Mouse (Mus musculus) neural tube, embryonic 13.5 days (tissue): ENCODE results near the gene Cep70. TPM values are rescaled to one million over a fixed set of nuclear protein-coding genes. Genes with fewer than 3 reads are reported as not detected.

Experiments used
- ATAC-seq: fragments of 200-750 bp; cut with Nextera tagmentation; 2 replicates; pipeline ENCODE4 v1.8.0; 2017; ENCODE audit warnings: low read depth, mild to moderate bottlenecking, moderate TSS enrichment, moderate library complexity
- H3K27ac ChIP-seq: fragments of 300-500 bp; sonication (generic); replicated peaks from 2 replicates; pipeline ENCODE4 v1.5.1; 2015; ENCODE audit warnings: moderate library complexity, mild to moderate bottlenecking, inconsistent platforms
- H3K27me3 ChIP-seq: fragments of 300-500 bp; sonication (generic); 2 replicates; pipeline ENCODE4 v1.6.1; 2015; ENCODE audit warnings: mild to moderate bottlenecking, inconsistent platforms
- H3K36me3 ChIP-seq: fragments of 300-500 bp; sonication (generic); 2 replicates; pipeline ENCODE4 v1.6.1; 2015; ENCODE audit warnings: mild to moderate bottlenecking, inconsistent platforms
- H3K4me1 ChIP-seq: fragments of 300-500 bp; sonication (generic); replicated peaks from 2 replicates; pipeline ENCODE4 v1.6.1; 2015; ENCODE audit warnings: inconsistent platforms
- H3K4me2 ChIP-seq: fragments of 300-500 bp; sonication (generic); 2 replicates; pipeline ENCODE4 v1.6.1; 2015; ENCODE audit warnings: inconsistent platforms, mild to moderate bottlenecking, moderate library complexity
- H3K4me3 ChIP-seq: fragments of 300-500 bp; sonication (generic); 2 replicates; pipeline ENCODE4 v1.5.1; 2015; ENCODE audit warnings: mild to moderate bottlenecking, inconsistent platforms
- H3K9ac ChIP-seq: fragments of 300-500 bp; sonication (generic); 2 replicates; pipeline ENCODE4 v1.6.1; 2015; ENCODE audit warnings: moderate library complexity, mild to moderate bottlenecking, inconsistent platforms
- H3K9me3 ChIP-seq: fragments of 300-500 bp; sonication (generic); 2 replicates; pipeline ENCODE4 v1.6.1; 2016; ENCODE audit warnings: inconsistent platforms
- WGBS: fragments of 180-500 bp; shearing (Covaris S2); methylation state at CpG from one replicate; pipeline ENCODE4 v1.1.7; 2015; 5-methylcytosine and 5-hydroxymethylcytosine counted together
- polyA plus RNA-seq: library from polyadenylated mRNA; unstranded; fragments of >200 nt; fragmentation: Nextera tagmentation; extraction: Ambion mirVana; gene quantifications from 2 replicates; pipeline ENCODE4 v1.2.1, GENCODE M21; 2015

Gene Cep70
- polyA plus RNA-seq, 1 experiment from 2014 or later: 56.2 TPM

GRCm38 (mm10) chr9:99242533-99243189 is 506 bp upstream of the Cep70 start:
- Histone ChIP-seq H3K27ac (no peak overlapping the region), H3K4me1 (peaks cover 26% of the 10 kb centered on the region), H3K36me3 (peaks cover 12% of the 10 kb centered on the region; the same call in 1 of the 2 replicates), H3K27me3 (no peaks in the 10 kb centered on the region), H3K9me3 (no peaks in the 10 kb centered on the region), H3K9ac (peak overlapping the region; percentile 54), H3K4me2 (peak overlapping the region; percentile 64), H3K4me3 (peak overlapping the region; percentile 75)
- no peak for ATAC-seq
- 9% methylated on average over 17 of the region's 17 CpGs for WGBS

- Histone ChIP-seq H3K27ac (peak overlapping the region; percentile 87), H3K4me2 (peak overlapping the region; percentile 64), H3K4me1 (peaks cover 30% of the 10 kb centered on the region), H3K9ac (peak overlapping the region; percentile 85), H3K9me3 (no peaks in the 10 kb centered on the region), H3K4me3 (peak overlapping the region; percentile 75), H3K36me3 (peaks cover 25% of the 10 kb centered on the region), H3K27me3 (no peaks in the 10 kb centered on the region)
- ATAC-seq: peak; percentile 43
- 1% methylated on average over 10 of the region's 10 CpGs for WGBS
Observed at GRCm38 (mm10) chr9:99243895-99244293, 727 bp downstream of the Cep70 start.

GRCm38 (mm10) chr9:99248304-99248703 is 5.1 kb downstream of the Cep70 start:
- WGBS: 62% methylated on average over 8 of the region's 8 CpGs
- no peak for ATAC-seq

GRCm38 (mm10) chr9:99248906-99249305 is 5.7 kb downstream of the Cep70 start:
- H3K27me3 ChIP-seq: no peaks in the 10 kb centered on the region
- WGBS: 97% methylated on average over 4 of the region's 4 CpGs
- no peak overlapping the region for H3K4me2 ChIP-seq
- no peak overlapping the region for H3K27ac ChIP-seq
- H3K9me3 ChIP-seq: no peaks in the 10 kb centered on the region
- no peak overlapping the region for H3K9ac ChIP-seq
- ATAC-seq: no peak
- peaks cover 42% of the 10 kb centered on the region for H3K36me3 ChIP-seq
- peaks cover 22% of the 10 kb centered on the region for H3K4me1 ChIP-seq
- H3K4me3 ChIP-seq: no peak overlapping the region

More at GRCm38 (mm10) chr9:99248304-99248703, 5.1 kb downstream of the Cep70 start:
- Histone ChIP-seq H3K4me1 (peaks cover 23% of the 10 kb centered on the region), H3K9ac (no peak overlapping the region), H3K27me3 (no peaks in the 10 kb centered on the region), H3K4me2 (no peak overlapping the region), H3K27ac (no peak overlapping the region), H3K36me3 (peaks cover 40% of the 10 kb centered on the region), H3K4me3 (no peak overlapping the region), H3K9me3 (no peaks in the 10 kb centered on the region)

GRCm38 (mm10) chr9:99253861-99254260 is 10.7 kb downstream of the Cep70 start:
- H3K4me2 ChIP-seq: no peak overlapping the region
- peaks cover 65% of the 10 kb centered on the region for H3K36me3 ChIP-seq
- WGBS: 94% methylated on average over 10 of the region's 10 CpGs
- no peak for ATAC-seq
- no peaks in the 10 kb centered on the region for H3K4me1 ChIP-seq
- no peak overlapping the region for H3K4me3 ChIP-seq
- no peak overlapping the region for H3K27ac ChIP-seq
- no peaks in the 10 kb centered on the region for H3K27me3 ChIP-seq
- H3K9me3 ChIP-seq: no peaks in the 10 kb centered on the region
- no peak overlapping the region for H3K9ac ChIP-seq

GRCm38 (mm10) chr9:99256206-99256605 is 13.0 kb downstream of the Cep70 start:
- 96% methylated on average over 1 of the region's 1 CpGs for WGBS
- H3K9me3 ChIP-seq: no peaks in the 10 kb centered on the region
- H3K4me2 ChIP-seq: no peak overlapping the region
- H3K36me3 ChIP-seq: peaks cover 60% of the 10 kb centered on the region
- H3K4me1 ChIP-seq: no peaks in the 10 kb centered on the region
- no peak for ATAC-seq
- H3K4me3 ChIP-seq: no peak overlapping the region
- H3K9ac ChIP-seq: no peak overlapping the region
- no peaks in the 10 kb centered on the region for H3K27me3 ChIP-seq
- no peak overlapping the region for H3K27ac ChIP-seq

GRCm38 (mm10) chr9:99256821-99257220 is 13.7 kb downstream of the Cep70 start:
- no peaks in the 10 kb centered on the region for H3K9me3 ChIP-seq
- H3K4me1 ChIP-seq: no peaks in the 10 kb centered on the region
- H3K4me3 ChIP-seq: no peak overlapping the region
- WGBS: 95% methylated on average over 3 of the region's 3 CpGs
- peaks cover 62% of the 10 kb centered on the region for H3K36me3 ChIP-seq
- no peak for ATAC-seq
- no peak overlapping the region for H3K4me2 ChIP-seq
- H3K27ac ChIP-seq: no peak overlapping the region
- H3K9ac ChIP-seq: no peak overlapping the region
- H3K27me3 ChIP-seq: no peaks in the 10 kb centered on the region

GRCm38 (mm10) chr9:99258891-99259290 is 15.7 kb downstream of the Cep70 start:
- WGBS: 68% methylated on average over 5 of the region's 5 CpGs

GRCm38 (mm10) chr9:99304296-99304695 is 61.1 kb downstream of the Cep70 start:
- no peaks in the 10 kb centered on the region for H3K27me3 ChIP-seq
- H3K4me3 ChIP-seq: no peak overlapping the region
- no peak overlapping the region for H3K4me2 ChIP-seq
- WGBS: 89% methylated on average over 5 of the region's 5 CpGs
- H3K27ac ChIP-seq: no peak overlapping the region
- peaks cover 60% of the 10 kb centered on the region for H3K36me3 ChIP-seq
- ATAC-seq: no peak
- H3K9me3 ChIP-seq: no peaks in the 10 kb centered on the region
- H3K9ac ChIP-seq: no peak overlapping the region
- no peaks in the 10 kb centered on the region for H3K4me1 ChIP-seq

More at GRCm38 (mm10) chr9:99258891-99259290, 15.7 kb downstream of the Cep70 start:
- no peaks in the 10 kb centered on the region for H3K27me3 ChIP-seq
- no peak overlapping the region for H3K4me3 ChIP-seq
- no peak overlapping the region for H3K9ac ChIP-seq
- H3K27ac ChIP-seq: no peak overlapping the region
- H3K9me3 ChIP-seq: no peaks in the 10 kb centered on the region
- no peak overlapping the region for H3K4me2 ChIP-seq
- H3K36me3 ChIP-seq: peaks cover 78% of the 10 kb centered on the region
- H3K4me1 ChIP-seq: no peaks in the 10 kb centered on the region
- ATAC-seq: no peak

GRCm38 (mm10) chr9:99306226-99306625 is 63.1 kb downstream of the Cep70 start:
- Histone ChIP-seq H3K27ac (no peak overlapping the region), H3K9me3 (no peaks in the 10 kb centered on the region), H3K4me1 (no peaks in the 10 kb centered on the region), H3K9ac (no peak overlapping the region), H3K4me3 (no peak overlapping the region), H3K4me2 (no peak overlapping the region), H3K36me3 (peaks cover 57% of the 10 kb centered on the region), H3K27me3 (no peaks in the 10 kb centered on the region)
- WGBS: 83% methylated on average over 6 of the region's 6 CpGs
- ATAC-seq: no peak

GRCm38 (mm10) chr9:99319343-99319951 is 76.3 kb downstream of the Cep70 start:
- H3K36me3 ChIP-seq: no peaks in the 10 kb centered on the region
- WGBS: 64% methylated on average over 8 of the region's 8 CpGs
- ATAC-seq: peak; percentile 45; the same call in 1 of the 2 replicates

GRCm38 (mm10) chr9:99320006-99320405 is 76.8 kb downstream of the Cep70 start:
- Histone ChIP-seq H3K9me3 (no peaks in the 10 kb centered on the region), H3K36me3 (no peaks in the 10 kb centered on the region), H3K27me3 (no peaks in the 10 kb centered on the region), H3K4me2 (no peak overlapping the region), H3K4me3 (no peak overlapping the region), H3K4me1 (peaks cover 7% of the 10 kb centered on the region; the same call in 1 of the 2 replicates), H3K9ac (no peak overlapping the region), H3K27ac (0 out of 2 replicates have a peak overlapping the region, but pooled peaks have one; percentile 33)
- no peak for ATAC-seq
- WGBS: 77% methylated on average over 8 of the region's 8 CpGs

More at GRCm38 (mm10) chr9:99319343-99319951, 76.3 kb downstream of the Cep70 start:
- peaks cover 7% of the 10 kb centered on the region; the same call in 1 of the 2 replicates for H3K4me1 ChIP-seq
- H3K27me3 ChIP-seq: no peaks in the 10 kb centered on the region
- no peaks in the 10 kb centered on the region for H3K9me3 ChIP-seq
- no peak overlapping the region for H3K9ac ChIP-seq
- no peak overlapping the region for H3K4me2 ChIP-seq
- H3K4me3 ChIP-seq: no peak overlapping the region
- no peak overlapping the region for H3K27ac ChIP-seq
